Mouse (Mus musculus) midbrain, embryonic 12.5 days (tissue): ENCODE measurements at regions not wholly inside any gene's neighbourhood (a gene's known extent, or its start where the extent isn't known, plus 50 kb on each side); places are given as distances from the start of the nearest gene placed in this dataset.

Experiments used
- ATAC-seq: fragments of 200-750 bp; cut with Nextera tagmentation; 2 replicates; pipeline ENCODE4 v1.8.0; 2017; ENCODE audit warnings: low read depth, moderate TSS enrichment, moderate library complexity; ENCODE audit not compliant: low FRiP score
- H3K27ac ChIP-seq: fragments of 300-500 bp; sonication (generic); replicated peaks from 2 replicates; pipeline ENCODE4 v1.5.1; 2016; ENCODE audit warnings: mild to moderate bottlenecking
- H3K27me3 ChIP-seq: fragments of 300-500 bp; sonication (generic); 2 replicates; pipeline ENCODE4 v1.6.1; 2016; ENCODE audit warnings: mild to moderate bottlenecking
- H3K36me3 ChIP-seq: fragments of 300-500 bp; sonication (generic); 2 replicates; pipeline ENCODE4 v1.6.1; 2016
- H3K4me1 ChIP-seq: fragments of 300-500 bp; sonication (generic); 2 replicates; pipeline ENCODE4 v1.6.1; 2016
- H3K4me2 ChIP-seq: fragments of 300-500 bp; sonication (generic); replicated peaks from 2 replicates; pipeline ENCODE4 v1.6.1; 2016; ENCODE audit warnings: mild to moderate bottlenecking, moderate library complexity
- H3K4me3 ChIP-seq: fragments of 300-500 bp; sonication (generic); 2 replicates; pipeline ENCODE4 v1.5.1; 2016; ENCODE audit warnings: mild to moderate bottlenecking
- H3K9ac ChIP-seq: fragments of 300-500 bp; sonication (generic); replicated peaks from 2 replicates; pipeline ENCODE4 v1.6.1; 2016; ENCODE audit warnings: mild to moderate bottlenecking, moderate library complexity
- H3K9me3 ChIP-seq: fragments of 300-500 bp; sonication (generic); 2 replicates; pipeline ENCODE4 v1.6.1; 2016; ENCODE audit warnings: mild to moderate bottlenecking
- WGBS: fragments of 180-500 bp; shearing (Covaris S2); methylation state at CpG from one replicate; pipeline ENCODE4 v1.1.7; 2016; 5-methylcytosine and 5-hydroxymethylcytosine counted together

GRCm38 (mm10) chr3:121009223-121009622, 162.3 kb downstream of the Rwdd3 start:
- Histone ChIP-seq H3K27ac (no peak overlapping the region), H3K27me3 (no peaks in the 10 kb centered on the region), H3K4me1 (peaks cover 2% of the 10 kb centered on the region; the same call in 1 of the 2 replicates), H3K9ac (no peak overlapping the region), H3K9me3 (no peaks in the 10 kb centered on the region), H3K36me3 (no peaks in the 10 kb centered on the region), H3K4me2 (no peak overlapping the region), H3K4me3 (no peak overlapping the region)
- 67% methylated on average over 6 of the region's 6 CpGs for WGBS
- peak; percentile 38; the same call in 1 of the 2 replicates for ATAC-seq

GRCm38 (mm10) chr3:120983556-120984270, 187.8 kb downstream of the Rwdd3 start:
- H3K9ac ChIP-seq = no peak overlapping the region
- WGBS = 24% methylated on average over 17 of the region's 17 CpGs
- peak overlapping the region; percentile 75 for H3K27ac ChIP-seq
- peak; percentile 90 for ATAC-seq
- no peaks in the 10 kb centered on the region for H3K9me3 ChIP-seq
- H3K27me3 ChIP-seq = no peaks in the 10 kb centered on the region
- H3K4me1 ChIP-seq = peaks cover 15% of the 10 kb centered on the region
- no peak overlapping the region for H3K4me3 ChIP-seq
- no peaks in the 10 kb centered on the region for H3K36me3 ChIP-seq
- peak overlapping the region; percentile 44 for H3K4me2 ChIP-seq

- peak; percentile 65 for ATAC-seq
- 0 out of 2 replicates have a peak overlapping the region, but pooled peaks have one; percentile 30 for H3K27ac ChIP-seq
- peak overlapping the region; percentile 44 for H3K4me2 ChIP-seq
- WGBS = 17% methylated on average over 10 of the region's 10 CpGs
- no peak overlapping the region for H3K4me3 ChIP-seq
- H3K9me3 ChIP-seq = no peaks in the 10 kb centered on the region
- H3K4me1 ChIP-seq = peaks cover 15% of the 10 kb centered on the region
- H3K27me3 ChIP-seq = no peaks in the 10 kb centered on the region
- H3K9ac ChIP-seq = no peak overlapping the region
- no peaks in the 10 kb centered on the region for H3K36me3 ChIP-seq
Measured at GRCm38 (mm10) chr3:120982795-120983555, 188.5 kb downstream of the Rwdd3 start.

- 31% methylated on average over 4 of the region's 4 CpGs for WGBS
- peak; percentile 24; the same call in 1 of the 2 replicates for ATAC-seq
- peaks cover 15% of the 10 kb centered on the region for H3K4me1 ChIP-seq
- no peaks in the 10 kb centered on the region for H3K36me3 ChIP-seq
- peak overlapping the region; percentile 39; the same call in 1 of the 2 replicates for H3K27ac ChIP-seq
- no peak overlapping the region for H3K9ac ChIP-seq
- H3K4me3 ChIP-seq = no peak overlapping the region
- H3K9me3 ChIP-seq = no peaks in the 10 kb centered on the region
- H3K27me3 ChIP-seq = no peaks in the 10 kb centered on the region
- H3K4me2 ChIP-seq = 0 out of 2 replicates have a peak overlapping the region, but pooled peaks have one; percentile 5
Measured at GRCm38 (mm10) chr3:120982218-120982617, 189.3 kb downstream of the Rwdd3 start.

- 75% methylated on average over 14 of the region's 14 CpGs for WGBS
- H3K27ac ChIP-seq = no peak overlapping the region
Measured at GRCm38 (mm10) chr3:120970746-120971466, 200.6 kb downstream of the Rwdd3 start.

GRCm38 (mm10) chr3:120946906-120947305, 224.6 kb downstream of the Rwdd3 start:
- H3K9ac ChIP-seq = no peak overlapping the region
- H3K4me2 ChIP-seq = no peak overlapping the region
- no peak for ATAC-seq
- no peak overlapping the region for H3K4me3 ChIP-seq
- H3K36me3 ChIP-seq = no peaks in the 10 kb centered on the region
- 88% methylated on average over 8 of the region's 8 CpGs for WGBS
- H3K4me1 ChIP-seq = no peaks in the 10 kb centered on the region
- no peaks in the 10 kb centered on the region for H3K9me3 ChIP-seq
- no peak overlapping the region for H3K27ac ChIP-seq
- H3K27me3 ChIP-seq = no peaks in the 10 kb centered on the region

More at GRCm38 (mm10) chr3:120970746-120971466, 200.6 kb downstream of the Rwdd3 start:
- Histone ChIP-seq H3K4me3 (no peak overlapping the region), H3K4me1 (no peaks in the 10 kb centered on the region), H3K27me3 (no peaks in the 10 kb centered on the region), H3K4me2 (no peak overlapping the region), H3K9me3 (no peaks in the 10 kb centered on the region), H3K36me3 (no peaks in the 10 kb centered on the region), H3K9ac (no peak overlapping the region)
- no peak for ATAC-seq

- ATAC-seq = no peak
- no peaks in the 10 kb centered on the region for H3K36me3 ChIP-seq
- 95% methylated on average over 4 of the region's 4 CpGs for WGBS
Measured at GRCm38 (mm10) chr3:120934401-120934800, 237.1 kb downstream of the Rwdd3 start.

GRCm38 (mm10) chr3:120920351-120920750, 251.1 kb downstream of the Rwdd3 start:
- Histone ChIP-seq H3K4me2 (no peak overlapping the region), H3K27me3 (no peaks in the 10 kb centered on the region), H3K36me3 (no peaks in the 10 kb centered on the region), H3K27ac (no peak overlapping the region), H3K4me3 (no peak overlapping the region), H3K4me1 (no peaks in the 10 kb centered on the region), H3K9ac (no peak overlapping the region), H3K9me3 (no peaks in the 10 kb centered on the region)
- WGBS = 86% methylated on average over 2 of the region's 2 CpGs
- no peak for ATAC-seq

More at GRCm38 (mm10) chr3:120934401-120934800, 237.1 kb downstream of the Rwdd3 start:
- no peaks in the 10 kb centered on the region for H3K4me1 ChIP-seq
- no peaks in the 10 kb centered on the region for H3K27me3 ChIP-seq
- no peaks in the 10 kb centered on the region for H3K9me3 ChIP-seq
- H3K4me3 ChIP-seq = no peak overlapping the region
- H3K27ac ChIP-seq = no peak overlapping the region
- H3K4me2 ChIP-seq = no peak overlapping the region
- no peak overlapping the region for H3K9ac ChIP-seq

- H3K4me3 ChIP-seq = no peak overlapping the region
- no peaks in the 10 kb centered on the region for H3K9me3 ChIP-seq
- WGBS = 87% methylated on average over 5 of the region's 5 CpGs
- H3K36me3 ChIP-seq = no peaks in the 10 kb centered on the region
- no peaks in the 10 kb centered on the region for H3K4me1 ChIP-seq
- no peak for ATAC-seq
- H3K27ac ChIP-seq = no peak overlapping the region
- H3K9ac ChIP-seq = no peak overlapping the region
- no peaks in the 10 kb centered on the region for H3K27me3 ChIP-seq
- H3K4me2 ChIP-seq = no peak overlapping the region
Measured at GRCm38 (mm10) chr3:120898931-120899330, 272.6 kb downstream of the Rwdd3 start.

GRCm38 (mm10) chr3:120898258-120898657, 273.2 kb downstream of the Rwdd3 start:
- Histone ChIP-seq H3K9ac (no peak overlapping the region), H3K36me3 (no peaks in the 10 kb centered on the region), H3K4me2 (no peak overlapping the region), H3K9me3 (no peaks in the 10 kb centered on the region), H3K27me3 (no peaks in the 10 kb centered on the region), H3K4me1 (no peaks in the 10 kb centered on the region), H3K27ac (no peak overlapping the region), H3K4me3 (no peak overlapping the region)
- 87% methylated on average over 9 of the region's 9 CpGs for WGBS
- ATAC-seq = no peak

GRCm38 (mm10) chr3:120897758-120898157, 273.7 kb downstream of the Rwdd3 start:
- 93% methylated on average over 9 of the region's 9 CpGs for WGBS
- no peaks in the 10 kb centered on the region for H3K9me3 ChIP-seq
- no peaks in the 10 kb centered on the region for H3K36me3 ChIP-seq
- no peaks in the 10 kb centered on the region for H3K27me3 ChIP-seq
- H3K27ac ChIP-seq = no peak overlapping the region
- no peak for ATAC-seq
- no peaks in the 10 kb centered on the region for H3K4me1 ChIP-seq
- no peak overlapping the region for H3K4me2 ChIP-seq
- H3K4me3 ChIP-seq = no peak overlapping the region
- H3K9ac ChIP-seq = no peak overlapping the region

GRCm38 (mm10) chr3:120897221-120897620, 274.3 kb downstream of the Rwdd3 start:
- ATAC-seq = no peak
- 87% methylated on average over 12 of the region's 12 CpGs for WGBS
- Histone ChIP-seq H3K4me3 (no peak overlapping the region), H3K4me1 (no peaks in the 10 kb centered on the region), H3K4me2 (no peak overlapping the region), H3K27me3 (no peaks in the 10 kb centered on the region), H3K27ac (no peak overlapping the region), H3K9ac (no peak overlapping the region), H3K9me3 (no peaks in the 10 kb centered on the region), H3K36me3 (no peaks in the 10 kb centered on the region)
